Mouse (Mus musculus) midbrain, embryonic 14.5 days (tissue): ENCODE measurements around the gene Fbxw26. TPM values are rescaled to one million over a fixed set of nuclear protein-coding genes. Genes with fewer than 3 reads are reported as not detected.
"Not testable (repeated sequence)": the region's sequence is repeated elsewhere in the genome, so short reads cannot be mapped to it uniquely, and the experiment has no call there.

Experiments used
- ATAC-seq: fragments of 200-750 bp; cut with Nextera tagmentation; 2 replicates; pipeline ENCODE4 v1.8.0; 2017; ENCODE audit warnings: moderate number of reproducible peaks, moderate library complexity; ENCODE audit not compliant: low FRiP score, low TSS enrichment
- DNase-seq: peaks from one replicate; pipeline ENCODE4 v3.0.0-alpha.2; 2015
- H3K27ac ChIP-seq: fragments of 300-500 bp; sonication (generic); replicated peaks from 2 replicates; pipeline ENCODE4 v1.5.1; 2014; ENCODE audit warnings: mild to moderate bottlenecking, low read depth, low read length, moderate library complexity
- H3K27me3 ChIP-seq: fragments of 300-500 bp; sonication (generic); 2 replicates; pipeline ENCODE4 v1.6.1; 2014; ENCODE audit warnings: low read length, control low read depth, mixed read lengths; ENCODE audit not compliant: control insufficient read depth, insufficient read depth
- H3K36me3 ChIP-seq: fragments of 300-500 bp; sonication (generic); 2 replicates; pipeline ENCODE4 v1.6.1; 2014; ENCODE audit warnings: low read length, control low read depth; ENCODE audit not compliant: control insufficient read depth, insufficient read depth
- H3K4me1 ChIP-seq: fragments of 300-500 bp; sonication (generic); 2 replicates; pipeline ENCODE4 v1.6.1; 2014; ENCODE audit warnings: mild to moderate bottlenecking, antibody characterized with exemption, low read length, control low read depth; ENCODE audit not compliant: control insufficient read depth, insufficient read depth
- H3K4me2 ChIP-seq: fragments of 300-500 bp; sonication (generic); 2 replicates; pipeline ENCODE4 v1.6.1; 2014; ENCODE audit warnings: mild to moderate bottlenecking, low read length, moderate library complexity
- H3K4me3 ChIP-seq: fragments of 300-500 bp; sonication (generic); replicated peaks from 2 replicates; pipeline ENCODE4 v1.5.1; 2014; ENCODE audit warnings: low read depth, low read length
- H3K9ac ChIP-seq: fragments of 300-500 bp; sonication (generic); replicated peaks from 2 replicates; pipeline ENCODE4 v1.6.1; 2014; ENCODE audit warnings: mild to moderate bottlenecking, low read length, moderate library complexity
- H3K9me3 ChIP-seq: fragments of 300-500 bp; sonication (generic); 2 replicates; pipeline ENCODE4 v1.6.1; 2016; ENCODE audit warnings: low read length, control low read depth, mixed read lengths; ENCODE audit not compliant: control insufficient read depth
- WGBS: fragments of 180-500 bp; shearing (Covaris S2); extraction: QIAGEN DNeasy Blood & Tissue Kit; methylation state at CpG from one replicate; pipeline ENCODE4 v1.1.7; 2014; 5-methylcytosine and 5-hydroxymethylcytosine counted together
- polyA plus RNA-seq: library from polyadenylated mRNA; unstranded; fragments of >200 nt; fragmentation: Nextera tagmentation; extraction: Ambion mirVana; gene quantifications from 2 replicates; pipeline ENCODE4 v1.2.1, GENCODE M21; 2014

Gene Fbxw26
- not detected in 2 replicates for polyA plus RNA-seq

DNA sequence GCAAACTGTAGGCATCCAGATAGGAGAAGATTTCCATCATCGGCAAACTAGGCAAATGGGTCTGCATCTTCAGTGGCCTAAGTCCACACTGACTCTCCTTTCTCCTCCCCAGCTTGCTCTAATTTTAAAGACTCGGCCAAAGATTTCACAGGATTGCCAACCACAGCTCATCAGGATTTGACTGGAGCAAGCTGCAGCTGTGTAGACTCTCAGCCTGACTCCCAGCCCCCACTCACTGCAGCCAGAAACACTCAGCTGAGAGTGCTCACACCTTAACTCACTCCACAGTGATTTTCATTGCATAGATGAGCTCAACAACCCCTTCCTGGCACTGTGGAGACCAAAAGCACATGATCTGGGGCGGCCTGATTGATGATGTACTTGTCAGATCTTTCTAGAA lies at the start of gene Fbxw26:
Gene Fbxw26, minus strand, starts transcription at position 101 of the 400 bp plus-strand sequence.
- not testable (repeated sequence) for H3K9ac ChIP-seq, H3K4me2 ChIP-seq, DNase-seq, H3K9me3 ChIP-seq, H3K36me3 ChIP-seq, H3K27ac ChIP-seq, H3K4me1 ChIP-seq, H3K4me3 ChIP-seq, H3K27me3 ChIP-seq, ATAC-seq
- 85% methylated on average over 3 of the region's 3 CpGs for WGBS

DNA sequence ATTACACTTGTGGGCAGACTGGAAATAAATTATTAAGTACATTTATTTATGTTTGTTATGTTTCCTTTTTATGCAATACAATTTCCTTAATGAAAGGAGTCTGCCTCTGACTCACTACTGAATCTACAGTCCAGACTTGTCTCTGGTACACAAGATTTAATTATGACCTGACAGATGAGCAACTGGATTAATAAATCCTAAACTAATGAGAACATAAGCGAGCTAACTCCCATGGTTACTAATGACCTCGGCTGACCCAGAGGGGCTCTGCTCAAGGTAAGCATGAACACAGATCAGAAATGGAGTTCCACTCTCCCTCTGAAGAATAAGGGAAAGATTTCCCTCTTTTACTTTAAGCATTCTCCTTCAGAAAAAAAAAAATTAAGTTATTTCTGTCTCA lies 49.3 kb upstream of the Fbxw26 start:
- Histone ChIP-seq H3K27me3 (no peaks in the 10 kb centered on the region), H3K4me3 (no peak overlapping the region), H3K27ac (no peak overlapping the region), H3K4me1 (no peaks in the 10 kb centered on the region), H3K4me2 (no peak overlapping the region), H3K9ac (no peak overlapping the region), H3K9me3 (no peaks in the 10 kb centered on the region), H3K36me3 (no peaks in the 10 kb centered on the region)
- DNase-seq (no peak), ATAC-seq (no peak)
- WGBS = 69% methylated on average over 2 of the region's 2 CpGs

DNA sequence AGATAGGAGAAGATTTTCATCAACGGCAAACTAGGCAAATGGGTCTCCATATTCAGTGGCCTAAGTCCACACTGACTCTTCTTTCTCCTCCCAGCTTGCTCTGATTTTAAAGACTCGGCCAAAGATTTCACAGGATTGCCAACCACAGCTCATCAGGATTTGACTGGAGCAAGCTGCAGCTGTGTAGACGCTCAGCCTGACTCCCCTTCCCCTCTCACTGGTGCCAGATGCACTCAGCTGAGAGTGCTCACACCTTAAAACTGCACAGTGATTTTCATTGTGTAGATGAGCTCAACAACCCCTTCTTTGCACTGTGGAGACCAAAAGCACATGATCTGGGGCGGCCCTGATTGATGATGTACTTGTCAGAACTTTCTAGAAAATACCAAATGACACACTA lies 44.7 kb upstream of the Fbxw26 start, which contains the start of gene Fbxw27:
Gene Fbxw27, minus strand, starts transcription at position 101 of the 400 bp plus-strand sequence.
- not testable (repeated sequence) for H3K36me3 ChIP-seq, H3K4me3 ChIP-seq, DNase-seq, H3K27me3 ChIP-seq, H3K4me2 ChIP-seq, H3K27ac ChIP-seq, H3K4me1 ChIP-seq, H3K9me3 ChIP-seq, H3K9ac ChIP-seq, ATAC-seq
- WGBS = 87% methylated on average over 4 of the region's 4 CpGs

DNA sequence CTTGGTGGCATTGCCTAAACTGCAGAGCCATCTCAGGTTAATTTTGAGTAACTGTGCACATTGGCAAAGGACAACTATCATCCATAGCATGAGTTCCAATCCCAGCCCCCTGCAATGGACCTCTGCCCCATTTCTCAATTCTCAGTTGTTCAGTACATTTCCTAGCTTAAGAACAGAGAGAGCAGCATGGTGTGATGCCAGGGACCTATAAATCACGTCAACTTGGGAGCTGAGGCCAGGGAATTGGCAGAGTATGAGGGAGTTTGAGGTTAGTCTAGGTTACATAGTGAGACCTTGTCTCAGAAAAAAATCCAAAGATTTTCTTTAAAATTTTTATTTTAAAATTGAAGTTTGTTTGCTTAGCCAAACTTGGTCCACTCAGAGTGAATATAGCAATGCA lies 21.0 kb upstream of the Fbxw26 start:
- H3K27ac ChIP-seq, H3K4me3 ChIP-seq, ATAC-seq, H3K4me2 ChIP-seq, DNase-seq, H3K9ac ChIP-seq, H3K9me3 ChIP-seq, H3K4me1 ChIP-seq, H3K36me3 ChIP-seq, H3K27me3 ChIP-seq: not testable (repeated sequence)
- WGBS = 77% methylated on average over 1 of the region's 1 CpGs

DNA sequence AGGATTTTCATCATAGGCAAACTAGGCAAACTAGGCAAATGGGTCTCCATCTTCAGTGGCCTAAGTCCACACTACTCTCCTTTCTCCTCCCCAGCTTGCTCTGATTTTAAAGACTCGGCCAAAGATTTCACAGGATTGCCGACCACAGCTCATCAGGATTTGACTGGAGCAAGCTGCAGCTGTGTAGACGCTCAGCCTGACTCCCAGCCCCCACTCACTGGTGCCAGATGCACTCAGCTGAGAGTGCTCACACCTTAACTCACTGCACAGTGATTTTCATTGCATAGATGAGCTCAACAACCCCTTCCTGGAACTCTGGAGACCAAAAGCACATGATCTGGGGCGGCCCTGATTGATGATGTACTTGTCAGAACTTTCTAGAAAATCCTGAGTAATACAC lies 43.3 kb downstream of the Fbxw26 start, which contains the start of gene Fbxw18:
Gene Fbxw18, minus strand, starts transcription at position 101 of the 400 bp plus-strand sequence.
- 78% methylated on average over 4 of the region's 4 CpGs for WGBS

DNA sequence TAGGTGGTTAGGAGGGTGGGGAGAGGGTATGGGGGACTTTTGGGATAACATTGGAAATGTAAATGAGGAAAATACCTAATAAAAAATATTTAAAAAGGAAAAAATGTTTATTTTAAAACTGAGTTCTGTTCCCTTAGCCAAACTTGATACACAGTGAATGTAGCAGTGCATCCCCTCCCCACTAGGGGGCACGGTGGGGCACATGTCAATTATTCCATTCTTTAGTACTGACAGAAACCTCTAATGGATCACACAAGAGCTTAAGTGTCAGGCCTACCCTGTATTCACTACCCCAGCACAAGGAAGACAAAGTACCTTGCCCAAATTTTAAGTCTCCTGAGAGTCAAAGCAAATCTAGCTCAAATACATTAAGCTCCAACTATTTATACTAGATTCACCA lies 60.6 kb downstream of the Fbxw26 start:
- ATAC-seq = no peak
- no peaks in the 10 kb centered on the region for H3K9me3 ChIP-seq
- no peaks in the 10 kb centered on the region for H3K27me3 ChIP-seq
- H3K9ac ChIP-seq = no peak overlapping the region
- no peak overlapping the region for H3K4me3 ChIP-seq
- 0% methylated on average over 1 of the region's 1 CpGs for WGBS
- no peaks in the 10 kb centered on the region for H3K4me1 ChIP-seq
- H3K27ac ChIP-seq = no peak overlapping the region
- no peak overlapping the region for H3K4me2 ChIP-seq
- H3K36me3 ChIP-seq = no peaks in the 10 kb centered on the region
- peak; percentile 45 for DNase-seq

More for the DNA sequence above, 43.3 kb downstream of the Fbxw26 start, which contains the start of gene Fbxw18:
- not testable (repeated sequence) for H3K27ac ChIP-seq, H3K4me2 ChIP-seq, H3K36me3 ChIP-seq, H3K4me1 ChIP-seq, ATAC-seq, H3K4me3 ChIP-seq, H3K27me3 ChIP-seq, H3K9ac ChIP-seq, DNase-seq, H3K9me3 ChIP-seq

Other genes with a start within 250 kb of the Fbxw26 start
- not detected in 2 replicates for gene Fbxw15, start 177.8 kb downstream of the Fbxw26 start, polyA plus RNA-seq
- not detected in 2 replicates for gene Fbxw24, start 120.0 kb downstream of the Fbxw26 start, polyA plus RNA-seq
- not detected in 2 replicates for gene Fbxw25, start 81.4 kb downstream of the Fbxw26 start, polyA plus RNA-seq
- not detected in 2 replicates for gene Fbxw18, start 43.4 kb downstream of the Fbxw26 start, polyA plus RNA-seq
- gene Fbxw27, start 44.6 kb upstream of the Fbxw26 start, polyA plus RNA-seq = not detected in 2 replicates
- gene Spink8, start 66.2 kb upstream of the Fbxw26 start, polyA plus RNA-seq = not detected in 2 replicates
- 58.1 and 68.0 TPM in 2 replicates for gene Nme6, start 86.7 kb upstream of the Fbxw26 start, polyA plus RNA-seq
- not detected in 2 replicates for gene Camp, start 103.5 kb upstream of the Fbxw26 start, polyA plus RNA-seq
- gene Cdc25a, start 129.5 kb upstream of the Fbxw26 start, polyA plus RNA-seq = 8.4 and 13.8 TPM in 2 replicates
- gene Map4, start 185.4 kb upstream of the Fbxw26 start, polyA plus RNA-seq = 144 and 159 TPM in 2 replicates